Mouse (Mus musculus): ENCODE data around the gene Vps45.
"Not testable (repeated sequence)": the region's sequence is repeated elsewhere in the genome, so short reads cannot be mapped to it uniquely, and the experiment has no call there.

The Vps45 gene

DNA sequence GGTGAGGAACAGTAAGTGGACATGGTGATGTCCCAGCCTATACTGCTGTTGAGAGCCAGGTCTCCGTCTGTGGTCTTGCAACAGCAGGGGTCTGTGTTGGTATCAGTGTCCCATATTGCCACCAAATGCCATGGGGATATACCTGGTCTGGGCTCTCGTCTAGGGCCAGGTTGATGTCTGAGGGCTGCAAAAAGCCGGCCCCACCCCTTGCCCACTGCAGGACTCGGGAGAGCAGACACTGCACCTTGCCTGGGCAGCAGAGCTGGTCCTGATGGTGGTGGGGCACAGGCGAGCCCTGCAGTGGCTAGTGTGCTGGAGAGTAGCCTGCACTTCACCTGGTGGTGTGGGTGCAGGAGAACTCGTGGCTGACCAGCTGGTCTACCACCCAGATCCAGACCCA is 19.8 kb upstream of the Vps45 start:
- no peak for DNase-seq

DNA sequence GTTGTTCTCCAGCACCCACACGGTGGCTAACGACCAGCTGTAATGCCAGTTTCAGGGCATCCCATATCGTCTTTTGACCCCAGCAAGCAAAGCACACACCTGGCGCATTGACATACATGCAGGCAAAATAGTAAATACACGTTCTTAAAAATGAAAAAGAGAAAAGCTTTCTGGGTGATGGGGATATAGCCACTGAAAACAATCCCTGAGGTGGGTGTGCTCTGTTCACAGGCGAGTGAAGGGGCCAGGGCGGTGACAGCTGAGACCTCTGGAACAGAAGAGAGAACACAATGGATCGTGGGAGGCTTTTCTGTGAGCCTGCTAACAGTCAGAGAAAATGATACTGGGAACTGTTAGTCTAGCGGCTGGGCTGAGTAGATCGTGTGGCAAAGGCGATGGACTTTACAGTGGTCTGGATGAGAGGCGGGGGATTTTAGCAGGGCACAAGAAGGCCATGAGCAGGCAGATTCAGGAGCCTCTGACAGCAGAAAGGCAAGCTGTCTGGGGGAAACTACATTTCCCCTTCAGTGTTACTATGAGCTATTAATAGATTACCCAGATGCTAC is 14.7 kb upstream of the Vps45 start:
- DNase-seq, result no peak

DNA sequence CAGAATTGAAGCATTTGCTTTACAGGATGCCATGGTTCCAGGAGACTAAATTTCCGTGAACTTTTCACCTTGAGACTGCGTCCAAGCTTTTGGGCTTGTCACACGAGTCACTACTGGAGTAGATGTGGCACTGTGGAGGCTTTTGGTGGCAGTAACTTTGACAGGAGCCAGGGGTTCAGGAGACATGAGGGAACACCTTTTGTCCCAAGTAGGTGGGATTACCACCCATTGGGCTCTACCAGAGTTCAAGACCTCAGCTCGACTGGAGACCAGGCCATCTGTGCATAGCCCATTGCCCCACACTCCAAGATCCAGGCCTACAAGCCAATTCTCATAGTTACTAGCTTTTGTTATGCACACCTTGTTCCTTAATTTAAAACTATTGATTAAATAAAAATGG is 12.0 kb upstream of the Vps45 start:
- DNase-seq, result no peak

DNA sequence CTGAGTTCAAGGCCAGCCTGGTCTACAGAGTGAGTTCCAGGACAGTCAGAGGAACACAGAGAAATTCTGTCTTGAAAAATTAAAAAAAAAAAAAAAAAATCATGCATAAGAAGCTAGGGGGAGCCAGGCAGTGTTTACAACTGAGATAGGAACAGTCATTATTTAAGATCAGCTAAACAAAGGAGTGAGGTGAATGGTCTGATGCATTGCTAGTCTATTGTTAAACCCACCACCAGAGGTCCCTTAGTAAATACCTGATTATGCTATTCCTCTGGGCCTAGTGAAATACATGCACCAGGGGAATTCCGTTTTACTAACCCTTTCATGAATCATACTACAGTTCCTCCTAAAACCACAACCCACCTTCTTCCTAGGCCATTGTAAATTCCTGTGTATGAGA is 11.3 kb upstream of the Vps45 start:
- no peak for DNase-seq

DNA sequence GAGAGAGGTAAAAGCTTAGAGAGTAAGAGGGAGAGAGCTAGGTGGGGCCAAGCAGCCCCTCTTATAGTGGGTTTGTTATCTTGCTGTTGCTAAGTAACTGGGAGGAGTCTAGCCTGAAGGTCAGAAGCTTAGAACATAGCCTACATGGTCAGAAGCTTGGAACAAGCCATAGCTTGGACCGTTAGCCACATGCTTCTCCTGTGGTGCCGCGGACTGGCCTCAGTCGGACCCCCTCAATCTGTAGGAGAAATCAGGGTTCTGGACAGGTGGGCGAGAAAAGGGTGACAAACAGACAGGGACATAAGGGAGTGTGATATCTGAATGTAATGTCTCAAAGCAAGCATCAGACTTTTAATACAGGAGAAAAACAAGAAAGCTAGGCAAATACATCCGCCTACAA is 10.8 kb upstream of the Vps45 start:
- no peak for DNase-seq

DNA sequence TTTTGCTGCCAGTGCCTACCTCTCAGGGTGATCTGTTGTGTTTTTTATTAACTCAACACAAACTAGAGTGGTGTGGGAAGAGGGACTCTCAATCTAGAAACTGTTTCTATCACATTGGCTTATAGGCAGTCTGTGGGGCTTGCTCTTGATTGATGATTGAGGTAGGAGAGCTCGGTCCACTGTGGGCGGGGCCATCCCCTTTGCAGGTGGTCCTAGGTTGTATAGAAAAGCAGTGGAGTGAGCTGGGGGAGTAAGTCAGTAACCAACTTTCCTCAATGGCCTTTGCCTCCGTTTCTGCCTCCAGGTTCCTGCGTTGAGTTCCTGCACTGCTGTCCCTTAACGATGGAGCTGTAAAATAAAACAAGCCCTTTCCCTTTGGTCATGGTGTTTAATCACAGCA is 8.5 kb upstream of the Vps45 start:
- no peak for DNase-seq

DNA sequence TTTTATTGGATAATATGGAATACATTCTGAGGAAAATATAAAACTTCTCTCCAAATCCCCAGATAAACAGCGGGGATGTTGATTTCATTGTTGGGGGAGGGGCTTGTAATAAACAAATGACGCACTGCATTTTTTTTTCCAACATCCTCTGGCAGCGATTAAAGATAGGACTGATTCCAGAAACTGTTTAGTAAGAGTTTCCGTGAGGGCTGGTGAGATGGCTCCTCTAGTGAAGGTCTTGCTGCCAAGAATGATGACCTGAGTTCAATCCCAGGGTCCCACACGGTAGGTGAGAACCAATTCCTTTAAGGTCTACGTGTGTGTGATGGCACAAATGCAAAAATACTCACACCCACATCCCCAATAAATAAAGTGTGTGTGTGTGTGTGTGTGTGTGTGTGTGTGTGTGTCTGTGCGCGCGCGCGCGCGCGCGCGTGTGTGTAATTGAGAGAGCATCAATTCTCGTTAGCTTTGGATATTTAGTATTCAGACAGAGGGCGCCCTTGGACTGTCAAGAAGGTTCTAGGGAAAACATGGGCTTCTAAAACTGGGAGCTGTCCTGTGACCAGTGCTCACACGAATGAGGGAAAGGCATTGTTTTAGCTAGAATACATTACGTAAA is 7.6 kb upstream of the Vps45 start:
- peak; percentile 82 for DNase-seq

DNA sequence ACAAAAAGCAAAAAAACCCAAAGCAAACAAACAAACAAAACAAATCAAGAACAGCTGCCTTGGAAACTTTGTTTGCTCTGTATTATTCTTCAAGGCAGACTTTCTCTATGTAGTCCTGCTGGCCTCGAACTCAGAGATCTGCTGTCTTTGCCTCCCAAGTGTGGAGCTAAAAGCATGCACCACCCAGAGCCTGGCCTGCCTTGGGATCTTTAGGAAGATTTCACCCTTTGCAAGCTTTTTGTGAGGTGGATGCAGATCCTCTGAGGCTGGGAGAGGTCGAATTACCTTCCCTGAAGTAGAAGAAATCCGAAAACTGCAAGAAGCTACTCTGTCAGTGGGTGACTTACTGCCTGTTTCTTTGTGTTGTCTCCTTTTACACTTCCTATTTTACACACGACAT is 6.9 kb upstream of the Vps45 start:
- DNase-seq, result no peak

DNA sequence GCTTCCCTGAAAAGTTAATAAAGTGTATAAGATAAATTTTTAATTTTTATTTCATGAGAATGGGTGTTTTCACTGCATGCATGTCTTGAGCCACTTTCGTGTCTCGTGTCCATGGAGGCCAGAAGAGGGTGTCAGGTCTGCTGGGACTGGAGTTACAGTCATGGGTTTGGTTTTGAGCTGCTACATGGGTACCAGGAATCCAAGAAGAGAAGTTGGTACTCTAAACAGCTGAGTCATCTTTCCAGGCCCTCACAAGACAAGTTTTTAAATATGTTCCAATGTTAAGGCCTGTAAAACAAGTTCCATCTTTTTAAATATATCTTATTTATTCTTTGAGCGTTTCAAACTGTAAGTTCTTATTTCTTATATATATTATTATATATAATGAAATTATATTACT is 6.0 kb upstream of the Vps45 start:
- DNase-seq, result no peak

DNA sequence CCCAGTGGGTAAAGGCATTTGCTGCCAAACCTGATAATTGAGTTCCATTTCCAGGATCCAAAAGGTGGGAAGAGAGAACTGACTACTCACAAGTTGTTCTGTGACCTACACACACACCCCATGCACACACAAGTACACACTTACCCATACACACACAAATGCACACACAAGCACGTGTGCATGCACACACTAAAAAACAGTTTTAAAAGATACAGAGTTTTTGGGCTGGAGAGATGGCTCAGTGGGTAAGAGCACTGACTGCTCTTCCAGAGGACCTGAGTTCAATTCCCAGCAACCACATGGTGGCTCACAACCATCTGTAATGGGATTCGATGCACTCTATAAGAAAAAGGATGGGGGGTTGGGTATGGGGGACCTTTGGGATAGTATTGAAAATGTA is 5.0 kb upstream of the Vps45 start:
- DNase-seq, result no peak

DNA sequence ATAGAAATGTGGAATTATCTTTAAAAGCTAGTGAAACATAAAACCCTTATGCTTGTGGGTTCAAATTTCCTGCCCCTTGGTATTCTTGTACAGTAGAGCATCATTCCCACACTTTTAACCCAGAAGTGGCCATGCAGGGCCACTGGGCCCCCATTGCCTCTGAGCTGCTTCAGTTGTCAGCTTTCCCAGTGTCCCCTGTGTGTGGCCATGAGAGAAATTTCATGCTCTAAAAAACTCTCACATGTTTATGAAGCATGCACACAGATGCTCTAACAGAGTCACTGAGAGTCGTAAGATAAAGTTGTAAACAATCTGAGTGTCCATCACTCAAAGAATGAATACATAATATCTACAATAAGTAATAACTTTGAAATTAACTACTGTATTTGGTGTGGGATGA is 1.9 kb upstream of the Vps45 start:
- no peak for DNase-seq

DNA sequence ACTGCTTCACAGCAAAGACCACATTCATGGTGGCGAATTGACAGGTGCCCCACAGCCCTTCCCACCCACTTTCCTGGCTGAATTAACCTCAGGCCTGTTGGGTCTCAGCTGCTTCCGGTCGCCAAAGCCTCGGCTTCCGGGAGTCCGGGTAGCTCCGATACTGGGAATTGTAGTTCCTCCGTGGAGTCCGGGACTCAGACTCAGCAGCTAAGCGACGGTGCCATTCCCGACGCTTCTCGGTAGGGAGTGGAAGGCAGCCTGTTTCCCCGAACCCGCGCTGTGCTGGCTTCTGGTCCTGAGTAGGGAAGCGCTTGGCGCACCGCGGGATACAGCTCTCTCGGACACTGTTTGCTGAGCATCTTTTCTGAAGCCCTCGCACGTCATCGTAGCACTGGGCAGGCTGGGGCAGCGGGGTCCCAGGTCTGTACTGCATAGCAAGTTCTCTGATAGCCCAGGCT is 490 bp downstream of the Vps45 start:
- peak; percentile 92 for DNase-seq

DNA sequence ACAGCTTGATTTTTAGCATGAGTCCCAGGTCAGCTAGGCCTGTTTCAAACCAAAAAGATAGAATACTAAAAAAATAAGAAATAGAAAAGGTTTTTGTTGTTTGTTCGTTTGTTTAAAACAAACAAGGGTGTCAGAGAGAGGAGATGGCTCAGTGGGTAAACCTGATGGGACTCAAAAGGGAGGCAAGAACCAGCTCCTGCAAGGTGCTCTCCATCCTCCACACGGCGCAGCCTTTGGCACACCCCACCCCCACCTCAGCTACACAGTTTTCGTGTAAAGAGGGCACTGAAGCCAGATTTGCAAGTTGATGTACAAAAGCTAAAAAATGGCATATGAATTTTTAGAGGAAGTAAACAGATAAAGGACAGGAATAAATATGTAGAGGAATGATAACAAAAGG is 2.2 kb downstream of the Vps45 start:
- no peak for DNase-seq

DNA sequence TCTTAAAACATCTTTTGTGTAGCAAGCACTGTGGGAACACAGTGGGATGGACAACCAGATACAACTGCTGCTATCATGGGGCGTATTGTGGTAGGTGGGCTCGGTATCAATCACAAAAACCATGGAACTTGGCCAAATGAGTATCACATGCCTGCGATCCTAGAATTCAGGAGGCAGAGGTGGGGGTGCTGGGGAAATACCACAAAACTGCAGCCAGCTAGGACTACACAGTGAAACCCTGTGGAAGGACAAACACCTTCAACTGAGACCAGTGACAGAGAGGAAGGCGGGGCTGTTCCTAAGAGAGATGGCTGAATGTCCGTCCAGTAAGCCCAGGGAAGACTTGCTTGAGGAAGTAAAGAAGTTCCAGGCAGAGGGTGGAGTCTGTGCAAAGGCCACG is 3.0 kb downstream of the Vps45 start:
- no peak for DNase-seq

DNA sequence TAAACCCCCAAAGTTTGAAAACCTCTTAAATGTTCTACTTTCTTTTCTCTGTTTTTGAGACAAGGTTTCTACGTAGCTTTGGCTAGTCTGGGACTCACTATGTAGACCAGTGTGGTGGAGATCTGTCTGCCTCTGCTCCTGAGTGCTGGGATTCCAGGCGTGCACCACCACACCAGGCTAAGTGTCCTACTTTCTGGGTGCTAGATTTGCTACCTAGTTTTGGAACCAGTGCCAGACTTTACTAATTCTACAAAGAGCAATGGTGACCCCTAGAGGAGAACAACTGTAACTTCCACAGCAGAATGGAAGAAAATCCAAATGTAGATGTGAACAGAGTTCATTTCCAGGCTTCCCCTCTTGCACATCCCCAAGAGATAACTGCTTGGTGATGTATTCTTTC is 6.4 kb downstream of the Vps45 start:
- peak; percentile 38 for DNase-seq

DNA sequence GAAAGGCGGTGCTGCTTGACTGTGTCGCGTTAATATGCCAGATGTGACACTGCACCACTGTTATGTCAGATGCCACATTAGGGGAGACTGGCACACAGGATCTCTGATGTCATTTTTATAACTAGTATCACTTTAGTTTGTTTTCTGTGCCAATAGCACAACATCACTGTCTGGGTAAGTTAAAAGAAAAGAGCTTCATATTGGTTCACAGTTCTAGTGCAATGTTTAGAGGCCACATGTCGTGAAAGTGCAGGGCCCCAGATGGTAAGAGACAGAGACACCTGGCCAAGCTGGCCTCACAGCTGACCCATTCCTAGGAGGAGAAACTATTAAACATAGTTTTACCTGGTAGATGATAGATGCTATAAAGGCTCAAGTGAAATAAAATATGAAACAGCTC is 7.1 kb downstream of the Vps45 start:
- no peak for DNase-seq

DNA sequence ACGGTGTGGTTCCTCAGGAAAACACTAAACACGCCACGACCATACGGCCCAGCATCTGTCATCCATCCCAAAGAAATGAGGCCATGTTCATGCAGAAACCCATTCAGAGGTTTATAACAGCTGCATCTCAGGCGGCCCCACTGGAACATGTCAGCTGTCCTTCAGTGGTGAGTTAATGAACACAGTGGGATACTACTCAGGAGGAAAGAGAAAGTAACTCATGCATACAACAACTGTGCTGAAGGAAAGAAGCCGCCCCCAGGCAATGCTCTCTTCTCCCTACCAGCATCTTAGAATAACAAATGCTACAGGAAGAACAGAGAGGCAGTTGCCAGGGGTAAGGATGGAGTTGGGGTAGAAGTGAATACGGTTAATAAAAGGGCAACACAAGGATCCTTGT is 7.5 kb downstream of the Vps45 start:
- DNase-seq, result no peak

DNA sequence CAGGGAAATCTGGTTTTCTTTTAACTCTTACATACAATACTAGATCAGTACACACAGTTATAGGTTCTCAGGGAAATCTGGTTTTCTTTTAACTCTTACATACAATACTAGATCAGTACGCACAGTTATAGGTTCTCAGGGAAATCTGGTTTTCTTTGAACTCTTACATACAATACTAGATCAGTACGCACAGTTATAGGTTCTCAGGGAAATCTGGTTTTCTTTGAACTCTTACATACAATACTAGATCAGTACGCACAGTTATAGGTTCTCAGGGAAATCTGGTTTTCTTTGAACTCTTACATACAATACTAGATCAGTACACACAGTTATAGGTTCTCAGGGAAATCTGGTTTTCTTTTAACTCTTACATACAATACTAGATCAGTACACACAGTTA is 13.7 kb downstream of the Vps45 start:
- not testable (repeated sequence) for DNase-seq

DNA sequence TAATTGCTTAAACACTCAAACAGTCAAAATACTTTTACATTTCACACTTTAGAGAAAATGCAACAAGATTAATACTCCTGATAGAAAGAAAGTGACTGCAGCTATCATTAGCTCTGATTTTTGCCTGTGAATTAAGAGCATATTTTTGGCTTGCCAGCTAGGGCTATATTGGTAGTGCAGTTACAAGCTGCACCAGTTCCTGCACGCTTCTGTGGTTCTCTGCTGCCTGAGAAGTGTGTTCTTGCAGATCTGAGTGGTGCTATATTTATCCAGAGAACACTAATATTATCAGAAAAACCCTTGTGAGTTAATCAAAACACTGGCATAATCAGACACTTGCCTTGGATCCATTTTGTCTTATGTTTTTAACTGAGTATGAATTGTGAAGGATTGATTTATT is 15.2 kb downstream of the Vps45 start:
- no peak for DNase-seq

DNA sequence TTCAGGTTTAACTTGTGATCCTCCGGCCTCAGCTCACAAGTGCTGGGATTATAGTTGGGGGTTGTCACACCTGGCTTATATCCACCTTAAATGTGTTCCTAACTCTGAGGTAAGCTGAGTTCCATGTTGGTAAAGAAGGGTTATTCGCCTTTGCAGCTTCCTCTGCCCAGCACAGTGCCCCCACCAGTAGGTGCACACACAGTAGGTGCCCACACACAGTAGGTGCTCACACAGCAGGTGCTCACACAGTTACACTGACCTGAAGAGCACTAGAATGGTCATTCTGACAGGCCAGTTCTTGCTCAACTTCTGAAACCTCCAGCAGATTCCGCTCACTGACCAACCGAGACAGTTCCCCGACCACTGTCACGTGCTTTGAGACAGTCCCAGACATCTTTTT is 17.2 kb downstream of the Vps45 start:
- DNase-seq, result no peak

DNA sequence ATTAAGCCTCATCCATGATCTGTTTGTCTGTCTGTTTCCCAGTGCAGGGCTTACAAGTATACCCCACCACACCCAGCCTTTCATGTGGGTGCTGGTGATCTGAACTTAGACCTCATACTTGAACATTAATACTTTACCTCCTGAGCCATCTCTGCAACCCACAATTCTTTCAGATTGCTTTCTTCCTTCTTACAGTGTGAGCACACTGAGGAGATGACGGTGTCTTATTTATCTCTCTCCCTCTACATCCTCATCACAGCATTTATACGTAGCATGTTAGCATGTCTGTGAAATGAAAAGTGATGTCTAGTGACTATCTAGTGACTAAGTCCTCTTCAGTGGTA is 17.6 kb downstream of the Vps45 start:
- DNase-seq, result no peak

DNA sequence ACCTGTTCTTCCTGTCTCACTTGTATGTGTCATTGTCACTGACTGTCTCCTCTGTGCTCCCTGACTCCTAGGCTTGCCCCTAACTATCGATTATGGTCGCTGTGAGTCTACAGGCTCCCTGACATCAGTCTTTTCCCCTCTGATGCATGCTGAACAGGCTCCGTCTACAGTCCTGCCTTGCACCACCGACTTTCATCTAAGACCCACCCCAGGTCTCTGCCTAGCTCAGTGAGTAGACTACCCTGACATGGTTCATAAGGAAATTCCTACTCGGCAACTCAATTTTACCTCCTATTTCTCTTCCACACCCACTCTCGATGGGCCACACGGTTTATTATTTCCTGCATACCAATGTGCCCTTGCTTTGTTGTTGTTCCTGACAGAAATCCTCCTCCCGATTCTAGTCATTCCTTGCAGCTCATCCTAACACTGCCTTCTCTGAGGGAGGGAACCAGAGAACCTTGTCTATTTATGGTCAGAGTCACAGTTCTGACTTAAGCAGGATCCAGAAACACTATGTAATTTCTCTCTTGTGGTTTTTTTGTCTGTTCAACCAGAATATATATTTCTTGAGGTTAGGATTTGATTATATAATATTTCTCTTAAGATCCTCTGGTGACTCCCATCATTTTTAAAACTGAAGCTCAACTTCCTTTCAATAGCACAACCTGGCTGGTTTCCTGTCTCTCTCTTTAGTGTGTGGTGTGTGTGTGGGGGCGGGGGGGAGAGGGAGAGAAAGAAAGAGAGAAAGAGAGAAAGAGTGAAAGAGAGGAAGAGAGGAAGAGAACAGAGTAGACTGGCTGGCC is 18.2 kb downstream of the Vps45 start:
- peak; percentile 42 for DNase-seq

DNA sequence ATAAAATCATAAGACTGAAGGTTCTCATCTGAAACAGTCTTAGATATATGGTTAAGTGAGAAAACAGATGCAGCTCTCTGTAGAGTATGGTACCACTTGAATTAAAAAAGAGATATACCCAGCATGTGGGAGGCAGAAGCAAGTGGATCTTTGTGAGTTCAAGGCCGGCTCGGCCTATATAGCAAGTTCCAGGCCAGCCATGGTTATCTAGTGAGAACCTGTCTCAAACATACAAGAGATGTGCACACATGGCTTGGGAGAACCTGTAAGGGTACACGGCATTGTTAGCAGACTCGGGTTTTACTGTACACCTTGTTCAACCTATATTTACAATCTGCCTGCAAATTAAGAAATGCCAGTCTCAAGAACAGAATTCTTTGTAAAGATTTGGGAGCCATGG is 19.4 kb downstream of the Vps45 start:
- no peak for DNase-seq

DNA sequence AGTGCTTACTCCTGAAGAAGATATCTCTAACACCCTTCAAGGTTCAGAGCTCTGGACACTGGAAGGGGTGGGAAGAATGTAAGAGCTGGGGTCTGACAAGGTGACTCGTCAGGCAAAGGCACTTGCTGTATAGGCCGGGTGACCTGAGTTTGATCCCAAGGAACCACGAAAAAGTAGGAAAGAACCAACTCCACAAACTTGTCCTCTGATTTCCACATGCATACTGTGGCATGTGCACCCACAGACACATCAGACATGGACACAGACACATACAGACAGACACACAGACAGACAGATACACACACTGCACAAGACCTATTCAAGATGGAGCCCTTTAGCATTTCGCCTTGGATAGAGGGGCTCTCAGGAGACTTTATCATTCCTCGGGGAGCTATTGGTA is 20.1 kb downstream of the Vps45 start:
- DNase-seq, result no peak

DNA sequence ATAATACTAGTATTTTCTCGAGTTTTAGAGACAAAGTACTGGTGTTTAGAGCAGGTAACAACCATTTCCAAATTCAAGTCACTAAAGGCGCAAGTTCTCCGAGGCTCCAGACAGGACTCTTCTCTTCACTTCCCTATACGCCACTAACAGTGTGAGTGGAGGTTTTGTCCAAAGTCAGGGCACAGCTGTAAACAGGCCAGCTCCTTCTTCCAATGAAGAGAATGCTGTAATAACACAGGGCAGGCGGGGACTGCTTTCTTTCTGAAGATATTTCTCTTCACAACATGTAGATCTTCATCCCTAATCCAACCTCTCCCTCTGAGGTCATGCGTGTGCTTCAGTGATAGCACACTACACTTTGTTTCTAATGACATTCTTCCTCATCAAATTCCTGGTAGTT is 21.5 kb downstream of the Vps45 start:
- DNase-seq, result no peak

All from right cerebral cortex, adult 18-20 months (tissue).